Comparison of ENCODE assay signal across 11 mouse cellular contexts in genomic region chr5:33217663-33218062, GRCm38 (mm10). TPM values are rescaled to one million over a fixed set of nuclear protein-coding genes. Genes with fewer than 3 reads are reported as not detected.
DNase-seq lines count a peak whose midpoint lies in the region; ATAC-seq lines count a peak whose summit lies in the region.
"Had no signal": no experiment of that assay in that cellular context is flagged by ENCODE, and none has a peak within 500 bp of the region (broad histone marks: within the 10 kb centered on the region; RNA-seq: fewer than 3 reads in every experiment).

No protein-coding gene starts in this region.

- 43% methylated on average over 3 of the region's 3 CpGs for WGBS in lung, embryonic 16.5 days
- WGBS in limb, embryonic 13.5 days = 45% methylated on average over 3 of the region's 3 CpGs
- WGBS in stomach, embryonic 14.5 days = 58% methylated on average over 3 of the region's 3 CpGs

- peak overlapping the region; percentile 44 for H3K9ac ChIP-seq in lung, embryonic 16.5 days (ENCODE audit: low read length)
- peak overlapping the region; percentile 43 for H3K9ac ChIP-seq in limb, embryonic 13.5 days
- peak overlapping the region; percentile 25; the same call in 1 of the 2 replicates for H3K9ac ChIP-seq in stomach, embryonic 14.5 days (replicated peaks; ENCODE audit: low read depth, low read length)

- H3K4me1 ChIP-seq in lung, embryonic 16.5 days (replicated peaks; ENCODE audit: control insufficient read depth, insufficient read depth, low read length) = peaks cover 34% of the 10 kb centered on the region
- H3K4me1 ChIP-seq in limb, embryonic 13.5 days = peaks cover 40% of the 10 kb centered on the region
- H3K4me1 ChIP-seq in stomach, embryonic 14.5 days (ENCODE audit: control insufficient read depth, insufficient read depth, low read length) = peaks cover 30% of the 10 kb centered on the region

- H3K27me3 ChIP-seq in lung, embryonic 16.5 days (ENCODE audit: control insufficient read depth, insufficient read depth, low read depth, low read length) = no peaks in the 10 kb centered on the region
- H3K27me3 ChIP-seq in limb, embryonic 13.5 days = no peaks in the 10 kb centered on the region
- no peaks in the 10 kb centered on the region for H3K27me3 ChIP-seq in stomach, embryonic 14.5 days (ENCODE audit: control insufficient read depth, insufficient read depth, low read length)
- H3K27me3 ChIP-seq: forebrain, embryonic 12.5 days had no signal

- ATAC-seq in lung, embryonic 16.5 days (ENCODE audit: low read depth) = peak; percentile 35; the same call in 1 of the 2 replicates
- ATAC-seq in limb, embryonic 13.5 days (ENCODE audit: low FRiP score, low read depth) = no peak
- no peak for ATAC-seq in stomach, embryonic 14.5 days (ENCODE audit: insufficient number of reproducible peaks, insufficient read depth, low FRiP score, low read depth)

- intact Hi-C loops in left cerebral cortex, postnatal 4 days (cut with DNase I) = no loop called here

- peak; percentile 87 for DNase-seq in heart, adult 11 months
- DNase-seq in heart, adult 18-20 months = no peak
- no peak for DNase-seq in lung, adult 18-20 months
- DNase-seq in left cerebral cortex, postnatal 4 days = no peak
- DNase-seq in left cerebral cortex, adult 8-10 months (ENCODE audit: low spot score in 2 of 2) = no peak
- DNase-seq: cerebellum, postnatal 10 days; right cerebral cortex, postnatal 14 days had no signal

- peak overlapping the region; percentile 90 for H3K27ac ChIP-seq in lung, embryonic 16.5 days (ENCODE audit: low read length)
- H3K27ac ChIP-seq in limb, embryonic 13.5 days = no peak overlapping the region
- H3K27ac ChIP-seq in stomach, embryonic 14.5 days (ENCODE audit: low read length) = peak overlapping the region; percentile 64
- H3K27ac ChIP-seq: forebrain, embryonic 12.5 days had no signal

- H3K4me2 ChIP-seq in lung, embryonic 16.5 days (ENCODE audit: low read depth, low read length) = peak overlapping the region; percentile 39
- peak overlapping the region; percentile 21; the same call in 1 of the 2 replicates for H3K4me2 ChIP-seq in limb, embryonic 13.5 days (replicated peaks)
- peak overlapping the region; percentile 33 for H3K4me2 ChIP-seq in stomach, embryonic 14.5 days (replicated peaks; ENCODE audit: low read depth, low read length)
- H3K4me2 ChIP-seq: forebrain, embryonic 12.5 days had no signal

- H3K4me3 ChIP-seq in lung, embryonic 16.5 days (ENCODE audit: low read length) = no peak overlapping the region
- H3K4me3 ChIP-seq in limb, embryonic 13.5 days = no peak overlapping the region
- peak overlapping the region; percentile 11; the same call in 1 of the 2 replicates for H3K4me3 ChIP-seq in stomach, embryonic 14.5 days (ENCODE audit: low read depth, low read length)
- H3K4me3 ChIP-seq: forebrain, embryonic 12.5 days had no signal

- no peaks in the 10 kb centered on the region for H3K36me3 ChIP-seq in lung, embryonic 16.5 days (ENCODE audit: control insufficient read depth, insufficient read depth, low read length)
- H3K36me3 ChIP-seq in limb, embryonic 13.5 days = no peaks in the 10 kb centered on the region
- no peaks in the 10 kb centered on the region for H3K36me3 ChIP-seq in stomach, embryonic 14.5 days (ENCODE audit: control insufficient read depth, insufficient read depth, low read length)
- H3K36me3 ChIP-seq: forebrain, embryonic 12.5 days had no signal

- no peaks in the 10 kb centered on the region for H3K9me3 ChIP-seq in lung, embryonic 16.5 days (ENCODE audit: control insufficient read depth, low read length)
- H3K9me3 ChIP-seq in limb, embryonic 13.5 days = no peaks in the 10 kb centered on the region
- H3K9me3 ChIP-seq in stomach, embryonic 14.5 days (ENCODE audit: control insufficient read depth, low read depth, low read length) = no peaks in the 10 kb centered on the region
- H3K9me3 ChIP-seq: forebrain, embryonic 12.5 days had no signal

RNA-seq across cellular contexts. Expression of gene Spon2, which starts 0.6 kb away (rescaled TPM):
- total RNA-seq in heart, adult 18-20 months (2021) = 1 to 10 TPM; 4.3 to 5.6 TPM
- 23.4 and 30.2 TPM in 2 replicates for polyA plus RNA-seq in lung, embryonic 16.5 days (2015; fragmentation: Nextera tagmentation; extraction: Ambion mirVana)
- polyA plus RNA-seq in limb, embryonic 13.5 days (2015; fragmentation: Nextera tagmentation; extraction: Ambion mirVana) = 6.8 and 7.4 TPM in 2 replicates
- polyA plus RNA-seq in stomach, embryonic 14.5 days (2014; fragmentation: Nextera tagmentation; extraction: Ambion mirVana) = 23.6 and 23.7 TPM in 2 replicates
- total RNA-seq in left cerebral cortex, postnatal 4 days (2021) = 1 to 10 TPM; 2.4 to 2.7 TPM
- under 1 TPM in 1 of 4 experiments, not detected in 3; 0.46 TPM for total RNA-seq in left cerebral cortex, adult 8-10 months (2022)

RNA-seq across cellular contexts. Expression of gene Ctbp1, which starts 57.1 kb away (rescaled TPM):
- 100 to 1,000 TPM; 216 to 232 TPM for total RNA-seq in heart, adult 18-20 months (2021)
- polyA plus RNA-seq in lung, embryonic 16.5 days (2015; fragmentation: Nextera tagmentation; extraction: Ambion mirVana) = 259 and 279 TPM in 2 replicates
- polyA plus RNA-seq in limb, embryonic 13.5 days (2015; fragmentation: Nextera tagmentation; extraction: Ambion mirVana) = 341 and 368 TPM in 2 replicates
- 323 and 344 TPM in 2 replicates for polyA plus RNA-seq in stomach, embryonic 14.5 days (2014; fragmentation: Nextera tagmentation; extraction: Ambion mirVana)
- total RNA-seq in left cerebral cortex, postnatal 4 days (2021) = 100 to 1,000 TPM; 311 TPM
- 100 to 1,000 TPM; 306 to 326 (median 313) TPM for total RNA-seq in left cerebral cortex, adult 8-10 months (2022)
